Mouse (Mus musculus): ENCODE data around the gene Trim7.

DNA sequence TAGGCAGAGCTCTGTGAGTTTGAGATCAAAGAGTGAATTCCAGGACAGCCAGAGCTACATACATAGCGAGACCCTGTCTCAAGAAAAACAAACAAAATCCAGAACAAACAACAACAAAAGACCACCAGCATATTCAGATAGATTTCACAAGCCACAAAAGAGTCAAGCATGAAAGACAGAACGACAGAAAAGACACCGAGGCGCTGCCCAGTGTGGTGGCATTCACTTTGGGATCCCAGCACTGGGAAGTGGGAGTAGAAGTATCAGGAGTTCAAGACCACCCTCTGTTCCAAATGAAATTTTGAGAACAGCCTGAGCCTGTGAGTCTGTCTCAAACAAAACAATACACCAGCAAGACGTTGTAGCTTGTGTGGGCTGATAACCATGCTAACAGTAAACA lies 20.9 kb downstream of the Trim7 start:
- no peak for TF ChIP-seq POU5F1 (IDR thresholded peaks at IDR 0.05; ENCODE audit: borderline replicate concordance, low read length)
- no peak for TF ChIP-seq CTCF (conservative IDR thresholded peaks at IDR 0.05; ENCODE audit: low read length)
